Mouse (Mus musculus) C2C12 (cell line): Measurements from ENCODE around the gene Tnn.

Experiments
- CEBPB ChIP-seq: IDR thresholded peaks from one replicate; pipeline ENCODE4 v1.6.1; 2011; ENCODE audit warnings: low read depth, mild to moderate bottlenecking, control low read depth, moderate library complexity
- CTCF ChIP-seq: IDR thresholded peaks from one replicate; pipeline ENCODE4 v1.5.1; 2011; ENCODE audit not compliant: control insufficient read depth, insufficient read depth, insufficient read length
- FOSL1 ChIP-seq: IDR thresholded peaks from one replicate; pipeline ENCODE4 v1.8.0; 2011; ENCODE audit warnings: mild to moderate bottlenecking, low read length; ENCODE audit not compliant: poor library complexity, insufficient read depth, severe bottlenecking
- MAX ChIP-seq: IDR thresholded peaks from one replicate; pipeline ENCODE4 v1.6.1; 2011; ENCODE audit warnings: mild to moderate bottlenecking, control low read depth
- MYOD1 ChIP-seq: IDR thresholded peaks from one replicate; pipeline ENCODE4 v1.6.1; 2011; ENCODE audit warnings: low read depth; ENCODE audit not compliant: control insufficient read depth, insufficient read length
- MYOG ChIP-seq: IDR thresholded peaks from one replicate; pipeline ENCODE4 v1.6.1; 2011; ENCODE audit not compliant: control insufficient read depth, insufficient read length; ENCODE audit errors: extremely low read depth
- USF1 ChIP-seq: IDR thresholded peaks from one replicate; pipeline ENCODE4 v1.6.1; 2011; ENCODE audit warnings: low read depth, mild to moderate bottlenecking, control low read depth, moderate library complexity

- TF ChIP-seq CTCF (peak; percentile 61), MAX (no peak), USF1 (no peak), CEBPB (no peak), MYOG (no peak), FOSL1 (no peak), MYOD1 (no peak)
Measured at GRCm38 (mm10) chr1:160044237-160045021, 109.0 kb downstream of the Tnn start, which contains the start of gene 4930523C07Rik.
